Mouse (Mus musculus) small intestine, adult 2 months (tissue): ENCODE results near the gene Bsg.

Experiments
- CTCF ChIP-seq: fragments of 200-500 bp; IDR thresholded peaks from 2 replicates; pipeline ENCODE4 v1.5.1; 2012; ENCODE audit warnings: low read depth, mild to moderate bottlenecking, control low read depth, inconsistent platforms, low read length, moderate library complexity, mixed read lengths; ENCODE audit not compliant: insufficient replicate concordance, insufficient read length; ENCODE audit errors: extremely low read depth
- POLR2A ChIP-seq: fragments of 200-500 bp; IDR thresholded peaks from 2 replicates; pipeline ENCODE4 v1.6.1; 2012; ENCODE audit warnings: low read depth, mild to moderate bottlenecking, control low read depth, inconsistent platforms, low read length, moderate library complexity

- TF ChIP-seq CTCF (no peak), POLR2A (no peak)
Measured at GRCm38 (mm10) chr10:79689178-79689577, 15.1 kb upstream of the Bsg start.
